Mouse (Mus musculus) heart, adult 2 months (tissue): Measurements from ENCODE around the gene Sema7a.
A peak's percentile ranks its signal among the peaks of the same experiment; 100 is the strongest.

Experiments
- CTCF ChIP-seq: fragments of 200-600 bp; IDR thresholded peaks from 2 replicates; pipeline ENCODE4 v1.8.1; 2022; ENCODE audit warnings: antibody characterized with exemption, mild to moderate bottlenecking, moderate library complexity
- EP300 ChIP-seq: fragments of 200-500 bp; IDR thresholded peaks from 2 replicates; pipeline ENCODE4 v1.6.1; 2011; ENCODE audit warnings: low read depth, low read length, control low read depth; ENCODE audit not compliant: insufficient read depth

GRCm38 (mm10) chr9:57964528-57965250 is 24.8 kb downstream of the Sema7a start:
- no peak for TF ChIP-seq CTCF
- peak; percentile 70; the same call in 1 of the 2 replicates for TF ChIP-seq EP300
